Mouse (Mus musculus): ENCODE measurements at regions not wholly inside any gene's neighbourhood (a gene's known extent, or its start where the extent isn't known, plus 50 kb on each side); places are given as distances from the start of the nearest gene placed in this dataset.
"Not testable (repeated sequence)": the region's sequence is repeated elsewhere in the genome, so short reads cannot be mapped to it uniquely, and the experiment has no call there.

DNA sequence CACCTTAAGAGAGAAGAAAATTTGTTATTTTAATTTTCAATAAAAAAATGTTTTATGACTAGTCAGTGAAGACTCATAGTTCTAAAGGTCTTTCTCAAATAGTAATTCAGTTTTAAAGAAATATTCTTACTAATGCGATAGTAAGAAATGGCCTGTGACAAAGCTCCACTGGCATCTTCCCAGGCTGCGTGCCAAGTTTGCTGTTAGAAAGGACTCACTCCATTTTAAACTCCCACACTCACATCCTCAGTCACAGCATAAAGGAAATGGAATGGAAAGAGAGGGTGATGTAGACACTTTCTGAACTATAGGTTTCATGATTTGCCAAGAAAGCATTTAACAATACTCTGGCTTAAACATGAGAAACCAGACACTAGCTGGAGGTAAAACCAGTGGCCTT is 436.6 kb downstream of the Mei4 start:
- DNase-seq: peak; percentile 13 to 53

DNA sequence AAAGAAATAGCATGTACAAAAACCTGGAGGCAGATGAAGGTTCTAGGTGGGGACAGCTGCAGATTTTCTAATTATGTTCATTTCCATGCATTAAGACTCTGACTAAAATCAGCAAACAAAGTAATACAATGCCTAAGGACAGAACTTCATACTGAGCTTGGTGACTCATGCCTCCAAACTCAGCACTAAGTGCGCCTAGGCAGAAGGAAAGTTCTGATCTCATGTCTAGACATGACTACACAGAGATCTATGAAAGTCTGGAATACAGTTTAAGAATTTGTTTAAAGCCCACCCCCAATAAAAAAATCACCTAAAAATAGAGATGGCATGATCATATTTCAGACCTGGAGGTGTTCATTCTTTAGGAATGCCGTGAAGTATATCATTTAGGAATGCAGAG is 442.8 kb downstream of the Mei4 start:
- no peak for DNase-seq

DNA sequence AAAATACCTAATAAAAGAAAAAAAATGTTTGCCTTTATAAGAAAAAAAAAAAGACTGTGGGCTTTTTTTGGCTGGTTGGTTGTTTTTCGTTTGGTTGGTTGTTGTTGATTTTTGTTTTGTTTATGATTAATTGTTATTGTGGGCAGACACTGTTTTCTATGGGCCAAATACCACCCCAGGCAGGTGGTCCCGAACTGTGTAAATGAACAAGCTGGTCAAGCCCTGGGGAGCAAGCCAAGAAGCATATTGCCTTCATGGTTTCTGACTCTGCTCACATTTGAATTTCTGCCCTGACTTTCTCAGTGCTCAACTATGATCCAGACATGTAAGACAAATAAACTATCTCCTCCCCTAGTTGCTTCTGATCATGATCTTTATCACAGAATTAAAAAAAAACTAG is 449.0 kb downstream of the Mei4 start:
- no peak for DNase-seq

DNA sequence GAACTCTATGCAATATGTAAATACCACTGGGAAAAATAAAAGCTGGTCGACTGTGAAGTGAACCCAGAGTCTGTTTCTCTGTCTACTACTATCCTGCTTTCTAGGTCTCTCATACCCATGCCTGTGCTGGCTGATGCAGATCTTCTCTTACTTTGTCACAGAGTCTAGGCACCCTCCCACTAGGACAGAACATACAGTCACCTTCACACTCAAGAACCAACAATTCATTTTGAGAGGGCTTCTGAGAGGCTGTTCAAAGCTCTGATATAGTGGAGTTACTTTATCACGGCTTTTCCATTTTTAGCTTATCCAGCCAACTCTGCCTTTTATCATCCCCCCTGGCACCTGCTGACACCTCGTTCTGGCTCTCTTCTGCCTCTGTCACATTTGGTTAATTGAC is 477.0 kb downstream of the Mei4 start:
- DNase-seq: no peak

DNA sequence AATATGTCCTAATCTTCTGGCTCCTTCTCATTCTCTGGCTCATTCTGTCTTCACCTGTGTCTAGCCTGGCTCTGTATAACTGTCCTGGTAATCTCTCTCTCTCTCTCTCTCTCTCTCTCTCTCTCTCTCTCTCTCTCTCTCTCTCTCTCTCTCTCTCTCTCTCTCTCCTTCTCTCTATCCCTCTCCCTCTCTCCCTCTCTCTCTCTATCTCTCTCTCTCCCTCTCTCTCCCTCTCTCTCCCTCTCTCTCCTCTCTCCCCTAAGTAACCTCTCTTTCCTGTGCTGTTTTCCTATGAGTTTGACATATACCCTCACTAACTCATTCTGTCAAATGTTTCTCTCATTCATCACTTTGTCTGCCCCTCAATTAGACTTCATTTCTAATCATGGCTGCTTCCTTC is 478.6 kb upstream of the Irak1bp1 start:
- DNase-seq: not testable (repeated sequence)

DNA sequence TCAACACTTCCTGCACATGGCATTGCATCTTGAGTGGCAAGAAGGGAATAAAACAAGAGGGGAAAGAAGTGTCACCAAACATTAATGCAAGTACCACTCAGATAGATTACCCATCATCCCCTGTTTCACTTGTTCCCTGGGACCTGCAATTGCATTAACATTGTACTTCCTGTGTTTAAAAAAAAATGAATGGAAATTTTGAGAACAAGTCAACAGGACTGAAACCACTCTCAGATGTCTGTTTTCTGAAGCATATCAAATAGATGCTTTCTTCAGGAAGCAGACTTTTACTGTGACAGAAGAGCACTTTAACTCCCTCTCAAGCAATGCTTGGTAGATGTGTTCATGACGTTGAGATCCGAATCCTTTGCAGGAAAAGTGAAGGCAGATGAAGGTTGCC is 469.8 kb upstream of the Irak1bp1 start:
- no peak for DNase-seq

DNA sequence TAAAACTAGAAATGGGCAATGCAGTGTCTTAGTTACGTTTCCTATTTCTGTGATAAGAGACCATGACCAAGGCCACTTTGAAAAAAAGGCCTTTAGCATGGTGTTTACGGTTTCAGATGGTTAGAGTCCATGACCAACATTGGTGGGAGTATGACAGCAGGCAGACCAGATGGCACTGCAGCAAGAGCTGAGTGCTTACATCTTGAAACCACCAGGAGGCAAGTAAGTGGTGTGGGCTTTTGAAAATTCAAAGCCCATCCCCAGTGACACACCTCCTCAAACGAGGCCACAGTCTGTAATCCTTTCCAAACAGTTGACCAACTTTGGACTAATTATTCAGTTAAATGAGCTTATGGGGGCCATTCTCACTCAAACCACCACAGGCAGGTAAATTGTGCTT is 427.0 kb upstream of the Irak1bp1 start:
- no peak for DNase-seq

DNA sequence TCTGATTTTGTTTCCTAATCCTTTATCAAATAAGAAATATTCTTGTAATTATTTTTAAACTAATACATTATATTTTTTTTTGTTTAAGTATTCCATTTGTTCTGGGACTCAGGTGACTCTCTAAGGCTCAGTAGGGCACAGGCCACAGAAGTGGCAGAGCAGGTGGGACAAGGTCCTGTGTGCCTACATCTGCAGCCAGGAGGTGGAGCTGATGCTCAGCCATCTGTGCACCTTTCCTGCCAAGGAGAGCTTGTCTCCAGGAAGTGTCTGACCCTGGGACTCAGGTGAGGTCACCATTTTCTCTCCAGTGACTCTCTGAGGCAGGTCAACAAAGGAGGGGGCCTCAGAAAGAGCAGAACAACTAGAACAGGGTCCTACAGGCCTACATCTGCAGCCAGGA is 425.3 kb upstream of the Irak1bp1 start:
- no peak for DNase-seq

DNA sequence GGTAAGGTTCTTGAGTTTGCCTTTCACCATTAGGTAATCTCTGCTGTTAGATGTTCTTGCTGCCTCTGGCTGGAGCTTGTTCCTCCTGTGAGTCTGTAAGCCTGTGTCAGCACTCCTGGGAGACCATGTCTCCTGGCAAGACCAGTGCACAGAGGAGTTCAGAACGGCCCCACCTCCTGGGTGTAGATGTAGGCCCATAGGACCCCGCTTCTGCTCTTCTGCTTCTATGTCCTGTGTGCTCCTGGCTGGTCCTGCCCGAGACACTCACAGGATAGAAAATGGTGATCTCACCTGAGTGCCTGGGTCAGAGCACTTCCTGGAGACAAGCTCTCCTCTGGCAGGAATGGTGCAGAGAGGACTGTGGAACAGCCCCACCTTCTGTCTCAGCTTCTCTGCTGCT is 422.2 kb upstream of the Irak1bp1 start:
- no peak for DNase-seq

DNA sequence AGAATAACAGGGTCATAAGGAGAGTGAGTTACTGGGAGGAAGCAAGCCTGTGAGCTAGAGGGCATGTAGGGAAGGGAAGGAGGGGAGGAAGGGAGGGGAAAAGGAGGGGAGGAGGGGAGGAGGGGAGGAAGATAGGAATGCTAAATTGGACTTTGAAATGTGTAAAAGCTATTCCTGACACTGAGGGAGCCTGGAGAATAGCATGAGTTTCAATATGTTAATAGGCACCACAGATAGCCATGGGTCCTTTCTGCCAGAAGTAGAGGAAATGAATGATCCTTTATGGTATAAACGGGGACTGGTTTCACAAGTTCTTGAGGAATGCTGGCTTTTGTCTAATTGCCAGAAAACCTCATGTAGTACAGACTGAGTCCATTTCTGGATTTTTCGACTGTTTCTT is 420.4 kb upstream of the Irak1bp1 start:
- no peak for DNase-seq

Data from adrenal gland, postnatal 36 days (tissue).